Mouse (Mus musculus): ENCODE results near the gene Zfp668.

Gene Zfp668

GRCm38 (mm10) chr7:127894480-127894879, 17.9 kb upstream of the Zfp668 start:
- peak; percentile 56 for DNase-seq

GRCm38 (mm10) chr7:127890798-127891197, 14.2 kb upstream of the Zfp668 start, which contains the start of gene Prss53:
Prss53 (minus strand) TSS chr7:127890970.
- DNase-seq: no peak

GRCm38 (mm10) chr7:127888821-127889220, 12.2 kb upstream of the Zfp668 start:
- DNase-seq: no peak

- DNase-seq: no peak
These were observed 11.2 kb upstream of the Zfp668 start for GRCm38 (mm10) chr7:127887781-127888180.

- DNase-seq: no peak
These were observed 10.6 kb upstream of the Zfp668 start for GRCm38 (mm10) chr7:127887191-127887590.

- DNase-seq: no peak
These were observed 9.9 kb upstream of the Zfp668 start for GRCm38 (mm10) chr7:127886551-127886950.

- no peak for DNase-seq
These were observed 9.3 kb upstream of the Zfp668 start for GRCm38 (mm10) chr7:127885951-127886350.

- peak; percentile 22 for DNase-seq
These were observed 3.8 kb upstream of the Zfp668 start for GRCm38 (mm10) chr7:127880431-127880830.

GRCm38 (mm10) chr7:127879301-127879700, 2.7 kb upstream of the Zfp668 start:
- DNase-seq: peak; percentile 28

- no peak for DNase-seq
These were observed 574 bp downstream of the Zfp668 start, which contains the start of gene Zfp646 for GRCm38 (mm10) chr7:127876041-127876466. Zfp646 (plus strand) TSS chr7:127876221.

- peak; percentile 97 for DNase-seq
These were observed 1.0 kb downstream of the Zfp668 start for GRCm38 (mm10) chr7:127875627-127876001.

- DNase-seq: no peak
These were observed 1.6 kb downstream of the Zfp668 start for GRCm38 (mm10) chr7:127874812-127875626.

- no peak for DNase-seq
These were observed 6.3 kb downstream of the Zfp668 start for GRCm38 (mm10) chr7:127870136-127870821.

GRCm38 (mm10) chr7:127869149-127869810, 7.3 kb downstream of the Zfp668 start:
- no peak for DNase-seq

GRCm38 (mm10) chr7:127867641-127868040, 9.0 kb downstream of the Zfp668 start:
- no peak for DNase-seq

GRCm38 (mm10) chr7:127866434-127866833, 10.2 kb downstream of the Zfp668 start:
- no peak for DNase-seq

- no peak for DNase-seq
These were observed 18.4 kb downstream of the Zfp668 start for GRCm38 (mm10) chr7:127858258-127858657.

GRCm38 (mm10) chr7:127850906-127851305, 25.7 kb downstream of the Zfp668 start:
- DNase-seq: no peak

GRCm38 (mm10) chr7:127849973-127850875, 26.4 kb downstream of the Zfp668 start:
- DNase-seq: no peak

- peak; percentile 89 for DNase-seq
These were observed 34.5 kb downstream of the Zfp668 start for GRCm38 (mm10) chr7:127842001-127842718.

GRCm38 (mm10) chr7:127841340-127842000, 35.2 kb downstream of the Zfp668 start:
- DNase-seq: peak; percentile 97
